In the genomic region with DNA sequence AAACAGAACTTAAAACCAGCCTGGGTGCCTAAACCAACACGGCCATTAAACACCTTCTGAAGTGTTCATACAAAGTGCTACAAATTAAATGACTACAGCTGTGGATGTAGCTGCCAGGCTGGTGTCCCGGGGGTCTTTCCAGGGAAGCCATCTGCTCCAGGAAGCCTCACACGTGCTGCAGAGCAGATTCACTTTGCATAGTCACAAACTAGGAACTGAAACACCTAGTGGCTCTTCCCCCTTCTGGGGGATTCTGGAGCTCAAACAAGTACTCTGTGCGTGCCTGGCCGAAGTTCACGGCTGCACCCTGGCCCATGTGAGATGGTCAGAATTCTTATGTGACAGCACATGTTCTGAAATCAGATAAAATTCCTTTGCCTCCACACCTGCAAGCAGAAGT, we compare ENCODE assay signal across 30 mouse cellular contexts. TPM values are rescaled to one million over a fixed set of nuclear protein-coding genes. Genes with fewer than 3 reads are reported as not detected.
DNase-seq lines count a peak whose midpoint lies in the region; ATAC-seq and TF ChIP-seq lines count a peak whose summit lies in the region.
"Had no signal": no experiment of that assay in that cellular context is flagged by ENCODE, and none has a peak within 500 bp of the region (broad histone marks: within the 10 kb centered on the region; RNA-seq: fewer than 3 reads in every experiment).

No protein-coding gene starts in this region.

- DNase-seq in liver, embryonic 11.5 days (ENCODE audit: low spot score) = no peak
- no peak for DNase-seq in liver, postnatal 0 days
- no peak for DNase-seq in ES-E14 (ENCODE audit: low read depth, low spot score)
- DNase-seq in spleen, adult 12 weeks (ENCODE audit: low spot score) = no peak
- no peak for DNase-seq in layer of hippocampus, adult 8-10 months (ENCODE audit: low spot score in 2 of 2)
- DNase-seq: adrenal gland, adult 2 months; adrenal gland, postnatal 36 days; cerebellum, adult 2 months; cerebellum, postnatal 14 days; gastrocnemius, postnatal 10 days; heart, adult 11 months; heart, postnatal 4 days; kidney, adult 8-10 months; kidney, postnatal 10 days; layer of hippocampus, adult 9-11 months; lung, embryonic 14.5 days; lung, postnatal 14 days; midbrain, embryonic 14.5 days; thymus, adult 18-20 months; thymus, postnatal 25 days had no signal

- in situ Hi-C loops in ES-E14 (cut with MboI; ENCODE audit: low sequenced_read_pairs in 2 of 2, unreplicated experiment in 2 of 2) = no loop called here

- WGBS in liver, embryonic 11.5 days = 81% methylated on average over 6 of the region's 6 CpGs
- whole genome bisulfite sequencing in liver, postnatal 0 days (ENCODE audit: insufficient replicate concordance) = 82% methylated on average over 6 of the region's 6 CpGs
- WGBS in hindbrain, embryonic 16.5 days = 89% methylated on average over 6 of the region's 6 CpGs

- no peak for ATAC-seq in liver, embryonic 11.5 days (replicated peaks; ENCODE audit: low FRiP score)
- ATAC-seq in liver, postnatal 0 days = no peak
- peak; percentile 36 for ATAC-seq in granulocyte monocyte progenitor cell, adult 5-6 weeks (replicated peaks; ENCODE audit: poor library complexity, severe bottlenecking)
- no peak for ATAC-seq in hindbrain, embryonic 16.5 days
- ATAC-seq: activated CD4-positive, CD25-positive, alpha-beta regulatory T cell, adult 4 months; CD4-positive, CD25-positive, alpha-beta regulatory T cell, adult 4 months had no signal

- no peak for TF ChIP-seq EP300 in liver, postnatal 0 days (IDR thresholded peaks at IDR 0.05; ENCODE audit: low read depth)

- H3K4me1 ChIP-seq in liver, embryonic 11.5 days (replicated peaks; ENCODE audit: control insufficient read depth, insufficient read depth, low read length) = peaks cover 12% of the 10 kb centered on the region
- H3K4me1 ChIP-seq in liver, postnatal 0 days (ENCODE audit: insufficient read depth) = peaks cover 10% of the 10 kb centered on the region
- peaks cover 0 to 4% of the 10 kb centered on the region in 2 experiments; a peak in 2 of 4 replicates for H3K4me1 ChIP-seq in ES-E14 (ENCODE audit: control insufficient read depth in 2 of 2, insufficient read depth in 2 of 2, low read length in 2 of 2, poor library complexity in 1 of 2)
- H3K4me1 ChIP-seq in hindbrain, embryonic 16.5 days (ENCODE audit: control insufficient read depth, insufficient read depth, low read depth, low read length) = peaks cover 14% of the 10 kb centered on the region

- H3K9ac ChIP-seq in liver, embryonic 11.5 days (ENCODE audit: low read depth, low read length) = peak overlapping the region; percentile 38; the same call in 1 of the 2 replicates
- no peak overlapping the region for H3K9ac ChIP-seq in liver, postnatal 0 days (replicated peaks)
- peak overlapping the region; percentile 25; the same call in 1 of the 2 replicates for H3K9ac ChIP-seq in ES-E14 (ENCODE audit: insufficient read depth, low read depth, low read length, poor library complexity, severe bottlenecking)
- H3K9ac ChIP-seq in hindbrain, embryonic 16.5 days (ENCODE audit: low read depth, low read length) = no peak overlapping the region
- H3K9ac ChIP-seq: embryonic facial prominence, embryonic 15.5 days; forebrain, embryonic 12.5 days; hindbrain, embryonic 15.5 days; lung, embryonic 14.5 days had no signal

- no peak overlapping the region for H3K4me3 ChIP-seq in liver, embryonic 11.5 days (ENCODE audit: low read depth, low read length)
- no peak overlapping the region for H3K4me3 ChIP-seq in liver, postnatal 0 days (ENCODE audit: low read depth, low read length)
- peak overlapping the region in 1 of 2 experiments; percentile 18; a peak in 1 of 4 replicates for H3K4me3 ChIP-seq in ES-E14 (ENCODE audit: insufficient read depth in 1 of 2, low read depth in 1 of 2, low read length in 2 of 2, poor library complexity in 1 of 2, severe bottlenecking in 1 of 2)
- H3K4me3 ChIP-seq in hindbrain, embryonic 16.5 days (ENCODE audit: low read length) = no peak overlapping the region
- H3K4me3 ChIP-seq: embryonic facial prominence, embryonic 15.5 days; hindbrain, embryonic 15.5 days had no signal

- TF ChIP-seq CTCF in liver, postnatal 0 days (IDR thresholded peaks at IDR 0.05; ENCODE audit: low read depth) = no peak

- no peaks in the 10 kb centered on the region for H3K9me3 ChIP-seq in liver, embryonic 11.5 days (ENCODE audit: control insufficient read depth, low read length)
- no peaks in the 10 kb centered on the region for H3K9me3 ChIP-seq in liver, postnatal 0 days (ENCODE audit: low read length)
- H3K9me3 ChIP-seq in ES-E14 (ENCODE audit: control insufficient read depth, insufficient read depth, low read depth, low read length) = no peaks in the 10 kb centered on the region
- H3K9me3 ChIP-seq in hindbrain, embryonic 16.5 days (ENCODE audit: control insufficient read depth, low read length) = no peaks in the 10 kb centered on the region
- H3K9me3 ChIP-seq: embryonic facial prominence, embryonic 10.5 days; embryonic facial prominence, embryonic 15.5 days; forebrain, embryonic 12.5 days; hindbrain, embryonic 15.5 days had no signal

- peaks cover 46% of the 10 kb centered on the region for H3K36me3 ChIP-seq in liver, embryonic 11.5 days (ENCODE audit: control insufficient read depth, insufficient read depth, low read length)
- peaks cover 61% of the 10 kb centered on the region for H3K36me3 ChIP-seq in liver, postnatal 0 days (replicated peaks; ENCODE audit: insufficient read depth, low read length)
- H3K36me3 ChIP-seq in ES-E14 (ENCODE audit: control insufficient read depth, insufficient read depth, low read length, poor library complexity, severe bottlenecking) = peaks cover 47% of the 10 kb centered on the region
- peaks cover 26% of the 10 kb centered on the region for H3K36me3 ChIP-seq in hindbrain, embryonic 16.5 days (ENCODE audit: control insufficient read depth, insufficient read depth, low read length)

- H3K27me3 ChIP-seq in liver, embryonic 11.5 days (replicated peaks; ENCODE audit: control insufficient read depth, insufficient read depth, low read length) = no peaks in the 10 kb centered on the region
- no peaks in the 10 kb centered on the region for H3K27me3 ChIP-seq in liver, postnatal 0 days (ENCODE audit: insufficient read depth, low read length)
- no peaks in the 10 kb centered on the region for H3K27me3 ChIP-seq in hindbrain, embryonic 16.5 days (replicated peaks; ENCODE audit: control insufficient read depth, insufficient read depth, low read length)
- H3K27me3 ChIP-seq: embryonic facial prominence, embryonic 15.5 days; forebrain, embryonic 12.5 days; hindbrain, embryonic 15.5 days had no signal

- no peak overlapping the region for H3K27ac ChIP-seq in liver, embryonic 11.5 days (ENCODE audit: low read depth, low read length)
- no peak overlapping the region for H3K27ac ChIP-seq in liver, postnatal 0 days (ENCODE audit: low read depth)
- peak overlapping the region; percentile 14; the same call in 1 of the 2 replicates for H3K27ac ChIP-seq in ES-E14 (ENCODE audit: insufficient read depth, low read depth, low read length, poor library complexity, severe bottlenecking)
- no peak overlapping the region for H3K27ac ChIP-seq in hindbrain, embryonic 16.5 days (ENCODE audit: low read depth, low read length)
- H3K27ac ChIP-seq: embryonic facial prominence, embryonic 10.5 days; embryonic facial prominence, embryonic 15.5 days; forebrain, embryonic 12.5 days; hindbrain, embryonic 15.5 days; stomach, postnatal 0 days had no signal

- no peak overlapping the region for H3K4me2 ChIP-seq in liver, embryonic 11.5 days
- H3K4me2 ChIP-seq in liver, postnatal 0 days (ENCODE audit: low read depth, low read length) = no peak overlapping the region
- H3K4me2 ChIP-seq in hindbrain, embryonic 16.5 days (ENCODE audit: low read length) = no peak overlapping the region
- H3K4me2 ChIP-seq: embryonic facial prominence, embryonic 15.5 days; forebrain, embryonic 12.5 days; heart, embryonic 11.5 days; hindbrain, embryonic 15.5 days; lung, embryonic 14.5 days had no signal

RNA-seq across cellular contexts. Expression of a gene that starts 2.6 kb away (rescaled TPM):
- polyA plus RNA-seq in liver, embryonic 11.5 days (2014; fragmentation: Nextera tagmentation; extraction: Ambion mirVana) = 568 and 569 TPM in 2 replicates
- 135 TPM in 2 replicates for polyA plus RNA-seq in liver, postnatal 0 days (2015; fragmentation: Nextera tagmentation; extraction: Ambion mirVana)
- 97.4 and 139 TPM in 2 replicates for total RNA-seq in ES-E14 (2012; rRNA removed)
- 425 and 440 TPM in 2 replicates for total RNA-seq in granulocyte monocyte progenitor cell, adult 5-6 weeks (2014; fragmentation: Nextera tagmentation)
- total RNA-seq in granulocyte monocyte progenitor cell, adult 5-6 weeks (2017) = 107 and 155 TPM in 2 replicates
- 179 and 184 TPM in 2 replicates for polyA plus RNA-seq in hindbrain, embryonic 16.5 days (2015; fragmentation: Nextera tagmentation; extraction: Ambion mirVana)
- 100 to 1,000 TPM; 103 to 108 (median 106) TPM for total RNA-seq in layer of hippocampus, adult 8-10 months (2022)

RNA-seq across cellular contexts. Expression of a gene that starts 10.2 kb away (rescaled TPM):
- polyA plus RNA-seq in liver, embryonic 11.5 days (2014; fragmentation: Nextera tagmentation; extraction: Ambion mirVana) = 111 and 124 TPM in 2 replicates
- 51.4 and 51.7 TPM in 2 replicates for polyA plus RNA-seq in liver, postnatal 0 days (2015; fragmentation: Nextera tagmentation; extraction: Ambion mirVana)
- 58.6 and 74.6 TPM in 2 replicates for total RNA-seq in ES-E14 (2012; rRNA removed)
- total RNA-seq in granulocyte monocyte progenitor cell, adult 5-6 weeks (2014; fragmentation: Nextera tagmentation) = 42.4 and 73.8 TPM in 2 replicates
- 25.2 and 55.4 TPM in 2 replicates for total RNA-seq in granulocyte monocyte progenitor cell, adult 5-6 weeks (2017)
- polyA plus RNA-seq in hindbrain, embryonic 16.5 days (2015; fragmentation: Nextera tagmentation; extraction: Ambion mirVana) = 69.6 and 69.8 TPM in 2 replicates
- 10 to 100 TPM; 33.5 to 43.3 (median 39.9) TPM for total RNA-seq in layer of hippocampus, adult 8-10 months (2022)

RNA-seq across cellular contexts. Expression of a gene that starts 10.5 kb away (rescaled TPM):
- polyA plus RNA-seq in liver, embryonic 11.5 days (2014; fragmentation: Nextera tagmentation; extraction: Ambion mirVana) = 125 and 144 TPM in 2 replicates
- polyA plus RNA-seq in liver, postnatal 0 days (2015; fragmentation: Nextera tagmentation; extraction: Ambion mirVana) = 31.6 and 33.1 TPM in 2 replicates
- total RNA-seq in ES-E14 (2012; rRNA removed) = 120 and 121 TPM in 2 replicates
- total RNA-seq in granulocyte monocyte progenitor cell, adult 5-6 weeks (2014; fragmentation: Nextera tagmentation) = 102 and 108 TPM in 2 replicates
- 155 and 164 TPM in 2 replicates for total RNA-seq in granulocyte monocyte progenitor cell, adult 5-6 weeks (2017)
- 108 and 116 TPM in 2 replicates for polyA plus RNA-seq in hindbrain, embryonic 16.5 days (2015; fragmentation: Nextera tagmentation; extraction: Ambion mirVana)
- total RNA-seq in layer of hippocampus, adult 8-10 months (2022) = 10 to 100 TPM; 50.9 to 62.2 (median 52.4) TPM

RNA-seq across cellular contexts. Expression of a gene that starts 24.0 kb away (rescaled TPM):
- polyA plus RNA-seq in liver, embryonic 11.5 days (2014; fragmentation: Nextera tagmentation; extraction: Ambion mirVana) = 24.2 and 26.6 TPM in 2 replicates
- polyA plus RNA-seq in liver, postnatal 0 days (2015; fragmentation: Nextera tagmentation; extraction: Ambion mirVana) = 2.7 and 3.5 TPM in 2 replicates
- 29.9 and 32.7 TPM in 2 replicates for total RNA-seq in ES-E14 (2012; rRNA removed)
- 32.3 and 34.3 TPM in 2 replicates for total RNA-seq in granulocyte monocyte progenitor cell, adult 5-6 weeks (2014; fragmentation: Nextera tagmentation)
- 36.6 and 42.6 TPM in 2 replicates for total RNA-seq in granulocyte monocyte progenitor cell, adult 5-6 weeks (2017)
- polyA plus RNA-seq in hindbrain, embryonic 16.5 days (2015; fragmentation: Nextera tagmentation; extraction: Ambion mirVana) = 12.4 and 14.7 TPM in 2 replicates
- total RNA-seq in layer of hippocampus, adult 8-10 months (2022) = 10 to 100 TPM; 53.0 to 65.5 (median 58.5) TPM

RNA-seq across cellular contexts. Expression of a gene that starts 39.2 kb away (rescaled TPM):
- 31.3 and 31.9 TPM in 2 replicates for polyA plus RNA-seq in liver, embryonic 11.5 days (2014; fragmentation: Nextera tagmentation; extraction: Ambion mirVana)
- polyA plus RNA-seq in liver, postnatal 0 days (2015; fragmentation: Nextera tagmentation; extraction: Ambion mirVana) = 10.8 and 10.9 TPM in 2 replicates
- total RNA-seq in ES-E14 (2012; rRNA removed) = 17.5 and 27.0 TPM in 2 replicates
- total RNA-seq in granulocyte monocyte progenitor cell, adult 5-6 weeks (2014; fragmentation: Nextera tagmentation) = 34.3 and 37.5 TPM in 2 replicates
- total RNA-seq in granulocyte monocyte progenitor cell, adult 5-6 weeks (2017) = 30.1 and 34.5 TPM in 2 replicates
- polyA plus RNA-seq in hindbrain, embryonic 16.5 days (2015; fragmentation: Nextera tagmentation; extraction: Ambion mirVana) = 32.3 and 33.4 TPM in 2 replicates
- 10 to 100 TPM; 15.6 to 22.4 (median 18.4) TPM for total RNA-seq in layer of hippocampus, adult 8-10 months (2022)

Comparison
In these comparisons a context has a peak if more than half of its experiments do, and no peak if none do; other contexts are left out.
1. H3K9ac ChIP-seq: peak in liver, embryonic 11.5 days (single experiment) and ES-E14 (single experiment); none in liver, postnatal 0 days (single experiment) and hindbrain, embryonic 16.5 days (single experiment).